Mouse (Mus musculus) cerebellum, adult (tissue): ENCODE data around the gene Dazap1.
A peak's percentile ranks its signal among the peaks of the same experiment; 100 is the strongest.
"Not testable (repeated sequence)": the region's sequence is repeated elsewhere in the genome, so short reads cannot be mapped to it uniquely, and the experiment has no call there.

Source experiments
- ATAC-seq: cut with Nextera tagmentation; 2 replicates; pipeline ENCODE4 v1.9.2; 2017; ENCODE audit warnings: mild to moderate bottlenecking, moderate library complexity, mixed read lengths; ENCODE audit not compliant: insufficient number of reproducible peaks, low FRiP score, low TSS enrichment

The Dazap1 gene

GRCm38 (mm10) chr10:80260642-80261584 lies at the start of gene Dazap1, which contains the start of gene Gamt:
TSS of gene Dazap1 (plus strand) at chr10:80261486.
TSS of gene Gamt (minus strand) at chr10:80261012.
- ATAC-seq = peak; percentile 41; the same call in 1 of the 2 replicates

GRCm38 (mm10) chr10:80211547-80212103 lies 49.7 kb upstream of the Dazap1 start:
- ATAC-seq = not testable (repeated sequence)

GRCm38 (mm10) chr10:80215048-80215772 lies 46.1 kb upstream of the Dazap1 start:
- no peak for ATAC-seq

GRCm38 (mm10) chr10:80220676-80221075 lies 40.6 kb upstream of the Dazap1 start:
- ATAC-seq = no peak

GRCm38 (mm10) chr10:80223137-80223536 lies 38.1 kb upstream of the Dazap1 start:
- not testable (repeated sequence) for ATAC-seq

- ATAC-seq = no peak
Measured at GRCm38 (mm10) chr10:80226071-80226415, 35.2 kb upstream of the Dazap1 start.

GRCm38 (mm10) chr10:80226416-80227165 lies 34.7 kb upstream of the Dazap1 start, which contains the start of gene Mum1:
TSS of gene Mum1 (plus strand) at chr10:80226434.
- ATAC-seq = peak; percentile 94

- no peak for ATAC-seq
Measured at GRCm38 (mm10) chr10:80227166-80227539, 34.1 kb upstream of the Dazap1 start.

GRCm38 (mm10) chr10:80227877-80228775 lies 33.2 kb upstream of the Dazap1 start:
- ATAC-seq = no peak

- no peak for ATAC-seq
Measured at GRCm38 (mm10) chr10:80236145-80236825, 25.0 kb upstream of the Dazap1 start.

GRCm38 (mm10) chr10:80237020-80237419 lies 24.3 kb upstream of the Dazap1 start:
- ATAC-seq = no peak

GRCm38 (mm10) chr10:80238306-80238705 lies 23.0 kb upstream of the Dazap1 start:
- ATAC-seq = no peak

- no peak for ATAC-seq
Measured at GRCm38 (mm10) chr10:80239791-80240190, 21.5 kb upstream of the Dazap1 start.

GRCm38 (mm10) chr10:80242088-80242487 lies 19.2 kb upstream of the Dazap1 start:
- ATAC-seq = no peak

- ATAC-seq = no peak
Measured at GRCm38 (mm10) chr10:80242607-80243006, 18.7 kb upstream of the Dazap1 start.

GRCm38 (mm10) chr10:80244791-80245399 lies 16.4 kb upstream of the Dazap1 start:
- ATAC-seq = no peak

- peak; percentile 29; the same call in 1 of the 2 replicates for ATAC-seq
Measured at GRCm38 (mm10) chr10:80245600-80245999, 15.7 kb upstream of the Dazap1 start.

GRCm38 (mm10) chr10:80247849-80248248 lies 13.4 kb upstream of the Dazap1 start:
- ATAC-seq = no peak
